Mouse (Mus musculus) right cerebral cortex, adult 2 months (tissue): ENCODE measurements around the gene Stac.

ENCODE experiments used
- DNase-seq, 2 experiments: peaks; one replicate each; pipeline ENCODE4 v3.0.0; 2021 to 2022; ENCODE audit warnings: low spot score in 2 of 2

The Stac gene

DNA sequence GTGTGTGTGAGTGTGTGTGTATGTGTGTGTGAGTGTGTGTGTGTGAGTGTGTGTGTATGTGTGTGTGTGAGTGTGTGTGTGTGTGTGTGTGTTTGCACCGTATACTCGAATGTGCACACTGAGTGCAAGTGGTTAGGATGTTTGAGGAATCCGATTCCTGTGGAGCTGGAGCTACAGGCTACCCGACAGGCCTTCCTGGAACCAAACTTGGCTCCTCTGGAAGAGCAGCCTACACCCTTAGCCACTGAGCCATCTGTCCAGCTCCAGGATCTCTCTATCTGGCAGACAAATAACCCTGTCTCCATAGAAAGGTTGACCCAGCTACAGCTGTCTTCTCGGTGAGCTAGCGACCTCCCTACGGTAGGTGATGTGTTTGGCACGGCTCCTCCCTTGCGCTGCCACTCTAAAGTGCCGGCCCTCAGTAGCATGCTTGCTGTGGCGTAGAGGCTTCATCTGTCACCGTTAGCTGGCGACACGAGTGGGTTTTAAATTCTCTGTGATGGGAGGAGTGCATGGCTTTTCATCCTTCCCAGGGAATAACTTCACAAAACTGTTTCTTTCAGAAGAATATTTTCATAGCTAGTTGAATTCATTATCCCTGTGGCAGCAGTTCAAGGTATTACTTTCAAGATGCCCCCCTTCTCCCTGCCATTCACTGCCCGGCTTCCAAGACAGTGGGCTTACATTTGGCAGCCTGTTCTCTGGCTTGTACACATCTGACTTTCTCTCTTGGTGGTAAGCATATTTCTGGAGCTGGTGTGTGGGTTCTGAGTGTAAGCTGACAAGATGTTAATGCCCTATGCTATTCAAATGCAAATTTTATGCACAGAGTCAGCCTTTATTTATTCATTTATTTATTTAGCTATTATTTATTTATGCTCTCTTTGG lies 175.3 kb downstream of the Stac start:
- peak in 1 of 2 experiments; percentile 14 for DNase-seq
